Mouse (Mus musculus) liver, adult 2 months (tissue): ENCODE measurements around the gene Mettl24.

Source experiments
- CTCF ChIP-seq: fragments of 200-500 bp; IDR thresholded peaks from 2 replicates; pipeline ENCODE4 v1.5.1; 2011; ENCODE audit warnings: low read depth, low read length, control low read depth
- POLR2A ChIP-seq: fragments of 200-500 bp; IDR thresholded peaks from 2 replicates; pipeline ENCODE4 v1.6.1; 2011; ENCODE audit warnings: low read length, control low read depth; ENCODE audit not compliant: insufficient read depth; ENCODE audit errors: extremely low read depth

- no peak for TF ChIP-seq CTCF
- TF ChIP-seq POLR2A = no peak
Observed at GRCm38 (mm10) chr10:40777171-40777570, 94.1 kb downstream of the Mettl24 start.
